Mouse (Mus musculus): ENCODE results near the gene Pdzd7.
A peak's percentile ranks its signal among the peaks of the same experiment; 100 is the strongest.

Pdzd7 gene

GRCm38 (mm10) chr19:44983366-44983765 is 62.2 kb downstream of the Pdzd7 start:
- DNase-seq = peak; percentile 26

GRCm38 (mm10) chr19:44982477-44983115 is 62.9 kb downstream of the Pdzd7 start:
- DNase-seq = no peak

GRCm38 (mm10) chr19:44980787-44981186 is 64.7 kb downstream of the Pdzd7 start:
- no peak for DNase-seq

GRCm38 (mm10) chr19:44977148-44977547 is 68.4 kb downstream of the Pdzd7 start:
- no peak for DNase-seq
